Mouse (Mus musculus): ENCODE data around the gene Rsph4a. TPM values are rescaled to one million over a fixed set of nuclear protein-coding genes. Genes with fewer than 3 reads are reported as not detected.
A peak's percentile ranks its signal among the peaks of the same experiment; 100 is the strongest.

The Rsph4a gene
- polyA plus RNA-seq, 1 experiment from 2014 or later: 0.04 TPM

GRCm38 (mm10) chr10:33950803-33951583 lies 46.1 kb downstream of the Rsph4a start, which contains the start of gene Zup1:
Zup1 (minus strand) TSS chr10:33951269.
- H3K4me2 ChIP-seq: peak within 1 kb of the TSS; percentile 73
- H3K9me3 ChIP-seq (replicated peaks): no peaks in the 10 kb centered on the region
- 3% methylated on average over 42 of the region's 42 CpGs for WGBS
- H3K36me3 ChIP-seq: peaks cover 4% of the 10 kb centered on the region; the same call in 1 of the 2 replicates
- no peaks in the 10 kb centered on the region for H3K27me3 ChIP-seq
- H3K27ac ChIP-seq: peak within 1 kb of the TSS; percentile 87
- ATAC-seq (replicated peaks; ENCODE audit: insufficient number of reproducible peaks, insufficient read depth, low FRiP score, low read depth): peak; percentile 92
- peaks cover 3% of the 10 kb centered on the region for H3K4me1 ChIP-seq (replicated peaks)
- H3K9ac ChIP-seq: peak within 1 kb of the TSS; percentile 99
- peak within 1 kb of the TSS; percentile 97 for H3K4me3 ChIP-seq

- Histone ChIP-seq H3K27me3 (no peaks in the 10 kb centered on the region), H3K9me3 (replicated peaks) (no peaks in the 10 kb centered on the region), H3K36me3 (peaks cover 4% of the 10 kb centered on the region; the same call in 1 of the 2 replicates), H3K9ac (no peak overlapping the region), H3K4me3 (no peak overlapping the region), H3K27ac (no peak overlapping the region), H3K4me1 (replicated peaks) (peaks cover 3% of the 10 kb centered on the region), H3K4me2 (no peak overlapping the region)
- ATAC-seq (replicated peaks; ENCODE audit: insufficient number of reproducible peaks, insufficient read depth, low FRiP score, low read depth): no peak
- 78% methylated on average over 3 of the region's 3 CpGs for WGBS
Observed at GRCm38 (mm10) chr10:33952509-33952908, 47.6 kb downstream of the Rsph4a start.

Other genes starting within 250 kb of the Rsph4a start
- gene Sult3a2, start 118.4 kb upstream of the Rsph4a start, polyA plus RNA-seq (2015; fragmentation: Nextera tagmentation; extraction: Ambion mirVana): not detected in 2 replicates
- gene Sult3a1, start 47.4 kb upstream of the Rsph4a start, polyA plus RNA-seq (2015; fragmentation: Nextera tagmentation; extraction: Ambion mirVana): not detected in 2 replicates
- 11.6 and 12.0 TPM in 2 replicates for gene Zup1, start 46.2 kb downstream of the Rsph4a start, polyA plus RNA-seq (2015; fragmentation: Nextera tagmentation; extraction: Ambion mirVana)
- gene Rwdd1, start 114.5 kb downstream of the Rsph4a start, polyA plus RNA-seq (2015; fragmentation: Nextera tagmentation; extraction: Ambion mirVana): 79.4 and 100 TPM in 2 replicates
- gene Trappc3l, start 132.5 kb downstream of the Rsph4a start, polyA plus RNA-seq (2015; fragmentation: Nextera tagmentation; extraction: Ambion mirVana): not detected in 2 replicates
- gene Calhm4, start 139.2 kb downstream of the Rsph4a start, polyA plus RNA-seq (2015; fragmentation: Nextera tagmentation; extraction: Ambion mirVana): not detected in 2 replicates
- gene Calhm5, start 191.4 kb downstream of the Rsph4a start, polyA plus RNA-seq (2015; fragmentation: Nextera tagmentation; extraction: Ambion mirVana): 1.6 and 1.9 TPM in 2 replicates
- 0.78 and 0.89 TPM in 2 replicates for gene Calhm6, start 222.9 kb downstream of the Rsph4a start, polyA plus RNA-seq (2015; fragmentation: Nextera tagmentation; extraction: Ambion mirVana)

Data from heart, embryonic 15.5 days (tissue).